Mouse (Mus musculus): ENCODE results near the gene Calb2. TPM values are rescaled to one million over a fixed set of nuclear protein-coding genes. Genes with fewer than 3 reads are reported as not detected.

Gene Calb2
- total and polyA plus RNA-seq, 2 experiments from 2014 or later = 133 to 286 TPM

DNA sequence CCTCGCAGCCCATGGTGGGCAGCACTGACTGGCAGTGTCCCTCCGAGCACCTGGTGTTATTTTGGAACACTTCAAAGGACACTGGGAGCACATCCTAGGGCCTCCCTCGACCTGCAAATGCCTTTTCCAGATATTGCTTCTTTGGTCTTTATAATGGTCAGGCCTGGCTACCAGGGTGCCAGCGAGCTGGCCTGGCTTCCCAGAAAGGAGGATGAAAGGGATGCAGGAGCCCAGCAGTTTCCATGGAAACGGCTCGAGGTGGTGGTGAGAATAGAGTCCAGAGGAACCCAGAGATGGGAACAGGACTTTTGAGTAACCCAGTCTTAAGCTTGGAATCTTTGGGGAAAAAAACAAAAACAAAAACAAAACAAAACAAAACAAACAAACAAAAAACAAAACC, 4.2 kb upstream of the Calb2 start:
- ATAC-seq (no peak), DNase-seq (peak; percentile 28)
- H3K36me3 ChIP-seq (ENCODE audit: insufficient read depth) = no peaks in the 10 kb centered on the region
- H3K9me3 ChIP-seq (ENCODE audit: low read length) = no peaks in the 10 kb centered on the region
- TF ChIP-seq CTCF (IDR thresholded peaks at IDR 0.05; ENCODE audit: low read depth) = no peak
- H3K9ac ChIP-seq = no peak overlapping the region
- H3K27me3 ChIP-seq (ENCODE audit: insufficient read depth, low read length) = 0 out of 2 replicates have a peak, but pooled peaks cover 4% of the 10 kb centered on the region
- WGBS = 39% methylated on average over 6 of the region's 6 CpGs
- H3K27ac ChIP-seq (ENCODE audit: low read depth, low read length) = no peak overlapping the region
- H3K4me2 ChIP-seq (ENCODE audit: low read depth) = no peak overlapping the region
- no peaks in the 10 kb centered on the region for H3K4me1 ChIP-seq (ENCODE audit: insufficient read depth)
- no peak overlapping the region for H3K4me3 ChIP-seq (ENCODE audit: low read depth, low read length)

DNA sequence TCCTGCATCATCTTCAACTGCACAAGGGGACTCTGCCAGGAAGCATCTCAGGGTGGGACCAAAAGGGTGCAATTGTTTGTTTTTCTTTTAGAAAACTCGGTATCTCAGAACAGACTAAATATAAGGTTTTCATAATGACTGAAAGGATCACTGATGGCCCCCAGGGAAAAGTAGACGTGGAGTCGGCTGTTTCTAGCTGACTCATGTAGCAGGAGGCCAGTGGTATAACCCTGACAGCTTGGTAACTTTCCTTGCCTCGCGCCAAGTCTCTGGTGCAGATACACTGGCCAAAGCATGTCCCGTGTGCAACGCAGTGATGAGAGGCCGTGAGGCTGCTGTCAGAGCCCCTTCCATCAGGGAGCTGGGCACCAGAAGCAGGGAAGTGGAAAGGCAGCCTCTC, 1.7 kb downstream of the Calb2 start:
- H3K27me3 ChIP-seq (ENCODE audit: insufficient read depth, low read length) = 0 out of 2 replicates have a peak, but pooled peaks cover 4% of the 10 kb centered on the region
- no peak for TF ChIP-seq CTCF (IDR thresholded peaks at IDR 0.05; ENCODE audit: low read depth)
- no peaks in the 10 kb centered on the region for H3K4me1 ChIP-seq (ENCODE audit: insufficient read depth)
- no peaks in the 10 kb centered on the region for H3K36me3 ChIP-seq (ENCODE audit: insufficient read depth)
- H3K9ac ChIP-seq = no peak overlapping the region
- no peak overlapping the region for H3K4me3 ChIP-seq (ENCODE audit: low read depth, low read length)
- no peak for ATAC-seq
- 75% methylated on average over 8 of the region's 8 CpGs for WGBS
- no peak for DNase-seq
- no peak overlapping the region for H3K4me2 ChIP-seq (ENCODE audit: low read depth)
- no peak overlapping the region for H3K27ac ChIP-seq (ENCODE audit: low read depth, low read length)
- H3K9me3 ChIP-seq (ENCODE audit: low read length) = no peaks in the 10 kb centered on the region

DNA sequence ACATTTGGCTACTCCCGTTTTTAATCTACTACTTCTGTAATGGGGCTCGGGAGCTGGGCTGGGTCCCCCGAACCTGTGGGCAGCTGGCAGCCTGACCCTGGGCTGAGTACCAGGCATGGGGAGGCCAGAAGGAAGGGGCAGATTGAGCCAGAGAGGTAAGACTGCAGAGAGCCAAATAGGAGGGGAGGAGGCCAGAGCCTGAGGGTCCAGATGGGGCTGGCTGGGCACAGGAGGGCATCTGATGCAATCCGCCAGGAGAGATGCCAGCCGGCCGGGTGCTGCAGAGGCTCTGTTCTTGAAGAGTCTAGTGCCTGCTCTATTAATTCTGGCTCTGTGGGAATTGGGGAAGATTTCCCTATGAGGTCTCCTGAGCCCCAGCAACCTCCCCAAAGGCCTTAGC, 6.0 kb downstream of the Calb2 start:
- H3K27ac ChIP-seq (ENCODE audit: low read depth, low read length) = no peak overlapping the region
- WGBS = 76% methylated on average over 6 of the region's 6 CpGs
- no peak overlapping the region for H3K9ac ChIP-seq
- no peak overlapping the region for H3K4me2 ChIP-seq (ENCODE audit: low read depth)
- no peaks in the 10 kb centered on the region for H3K27me3 ChIP-seq (ENCODE audit: insufficient read depth, low read length)
- no peak overlapping the region for H3K4me3 ChIP-seq (ENCODE audit: low read depth, low read length)
- H3K36me3 ChIP-seq (ENCODE audit: insufficient read depth) = no peaks in the 10 kb centered on the region
- DNase-seq (no peak), ATAC-seq (no peak)
- no peak for TF ChIP-seq CTCF (IDR thresholded peaks at IDR 0.05; ENCODE audit: low read depth)
- no peaks in the 10 kb centered on the region for H3K9me3 ChIP-seq (ENCODE audit: low read length)
- no peaks in the 10 kb centered on the region for H3K4me1 ChIP-seq (ENCODE audit: insufficient read depth)

DNA sequence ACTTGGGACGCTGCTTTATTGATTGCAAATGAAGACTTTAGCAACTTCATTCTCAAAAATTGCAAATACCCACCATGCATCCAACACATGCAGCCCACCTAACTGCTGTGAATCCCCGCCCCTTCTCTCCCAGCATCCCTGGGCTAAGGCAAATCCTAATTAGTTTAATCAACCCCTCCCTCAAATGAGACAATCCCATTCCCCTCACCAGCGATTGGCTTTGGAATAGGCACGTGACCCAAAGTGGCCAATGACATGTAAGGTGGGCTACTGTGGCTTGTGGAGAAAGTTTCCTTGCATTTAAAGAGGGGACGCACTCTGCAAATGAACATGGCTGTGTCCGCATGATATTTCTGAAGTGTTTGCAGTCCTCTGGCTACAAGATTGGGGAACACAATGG, 15.1 kb downstream of the Calb2 start:
- no peaks in the 10 kb centered on the region for H3K36me3 ChIP-seq (ENCODE audit: insufficient read depth)
- H3K27me3 ChIP-seq (ENCODE audit: insufficient read depth, low read length) = no peaks in the 10 kb centered on the region
- no peak overlapping the region for H3K4me3 ChIP-seq (ENCODE audit: low read depth, low read length)
- no peak overlapping the region for H3K9ac ChIP-seq
- DNase-seq (no peak), ATAC-seq (no peak)
- no peak overlapping the region for H3K4me2 ChIP-seq (ENCODE audit: low read depth)
- H3K9me3 ChIP-seq (ENCODE audit: low read length) = no peaks in the 10 kb centered on the region
- no peak overlapping the region for H3K27ac ChIP-seq (ENCODE audit: low read depth, low read length)
- H3K4me1 ChIP-seq (ENCODE audit: insufficient read depth) = no peaks in the 10 kb centered on the region
- no peak for TF ChIP-seq CTCF (IDR thresholded peaks at IDR 0.05; ENCODE audit: low read depth)
- WGBS = 75% methylated on average over 6 of the region's 6 CpGs

DNA sequence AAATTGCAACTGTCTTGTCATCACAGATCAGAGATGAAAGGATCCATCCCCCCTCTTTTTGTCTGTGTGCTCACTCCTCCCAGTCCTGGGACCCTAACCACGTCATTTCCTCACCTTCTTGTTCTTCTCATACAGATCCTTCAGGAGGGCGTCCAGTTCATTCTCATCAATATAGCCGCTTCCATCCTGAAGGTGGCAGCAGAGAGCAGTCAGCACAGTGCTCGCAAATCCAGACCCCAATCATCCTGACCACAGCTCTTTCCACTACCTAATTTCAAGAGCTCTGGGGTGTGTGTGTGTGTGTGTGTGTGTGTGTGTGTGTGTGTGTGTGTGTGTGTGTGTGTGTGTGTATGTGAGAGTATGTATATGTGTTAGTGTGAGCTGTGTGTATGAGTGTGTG, 22.5 kb downstream of the Calb2 start:
- TF ChIP-seq CTCF (IDR thresholded peaks at IDR 0.05; ENCODE audit: low read depth) = peak; percentile 94
- Histone ChIP-seq H3K4me1 (ENCODE audit: insufficient read depth) (no peaks in the 10 kb centered on the region), H3K36me3 (ENCODE audit: insufficient read depth) (no peaks in the 10 kb centered on the region), H3K4me2 (ENCODE audit: low read depth) (no peak overlapping the region), H3K27ac (ENCODE audit: low read depth, low read length) (no peak overlapping the region), H3K27me3 (ENCODE audit: insufficient read depth, low read length) (no peaks in the 10 kb centered on the region), H3K4me3 (ENCODE audit: low read depth, low read length) (no peak overlapping the region), H3K9ac (no peak overlapping the region), H3K9me3 (ENCODE audit: low read length) (no peaks in the 10 kb centered on the region)
- under 1% methylated on average over 4 of the region's 4 CpGs for WGBS
- DNase-seq (peak; percentile 80), ATAC-seq (peak; percentile 73; the same call in 1 of the 2 replicates)

DNA sequence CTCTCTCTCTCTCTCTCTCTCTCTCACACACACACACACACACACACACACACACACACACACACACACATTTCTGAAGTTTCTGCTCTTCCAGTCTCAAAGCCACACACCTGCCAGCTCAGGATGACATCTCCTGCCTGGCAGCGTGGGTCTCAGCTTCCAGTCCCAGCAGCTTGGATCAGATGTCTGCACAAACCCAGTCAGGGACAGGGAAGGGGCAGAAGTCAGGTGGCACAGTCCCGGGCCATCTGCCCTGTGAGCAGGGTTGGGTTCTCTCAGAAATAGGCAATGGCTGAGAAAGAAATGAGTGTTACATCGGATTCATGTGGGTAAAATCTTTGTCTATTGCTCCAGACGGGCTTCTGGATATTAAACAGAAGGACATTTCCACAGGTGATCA, 27.2 kb downstream of the Calb2 start:
- H3K36me3 ChIP-seq (ENCODE audit: insufficient read depth) = no peaks in the 10 kb centered on the region
- no peaks in the 10 kb centered on the region for H3K27me3 ChIP-seq (ENCODE audit: insufficient read depth, low read length)
- H3K9ac ChIP-seq = no peak overlapping the region
- no peak overlapping the region for H3K4me3 ChIP-seq (ENCODE audit: low read depth, low read length)
- no peak overlapping the region for H3K27ac ChIP-seq (ENCODE audit: low read depth, low read length)
- ATAC-seq (no peak), DNase-seq (no peak)
- no peak for TF ChIP-seq CTCF (IDR thresholded peaks at IDR 0.05; ENCODE audit: low read depth)
- no peaks in the 10 kb centered on the region for H3K4me1 ChIP-seq (ENCODE audit: insufficient read depth)
- no peaks in the 10 kb centered on the region for H3K9me3 ChIP-seq (ENCODE audit: low read length)
- H3K4me2 ChIP-seq (ENCODE audit: low read depth) = no peak overlapping the region
- WGBS = 66% methylated on average over 4 of the region's 4 CpGs

DNA sequence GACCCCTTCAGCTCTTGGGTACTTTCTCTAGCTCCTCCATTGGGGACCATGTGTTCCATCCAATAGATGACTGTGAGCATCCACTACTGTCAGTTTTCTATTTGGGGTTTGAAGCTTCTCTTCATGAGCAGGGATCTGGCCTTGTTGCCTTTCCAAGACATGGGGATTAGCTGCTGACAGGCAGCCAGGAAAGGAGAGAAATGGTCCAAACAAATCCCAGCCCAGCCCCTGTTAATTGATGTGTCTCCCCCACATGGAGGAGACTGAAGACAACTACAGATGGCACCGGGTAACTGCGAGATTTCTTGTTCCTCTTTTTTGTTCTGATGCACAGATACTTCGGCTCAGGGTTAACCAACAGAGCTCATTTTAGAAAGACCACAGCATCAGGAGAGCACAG, 27.9 kb downstream of the Calb2 start:
- Histone ChIP-seq H3K9me3 (ENCODE audit: low read length) (no peaks in the 10 kb centered on the region), H3K9ac (no peak overlapping the region), H3K4me3 (ENCODE audit: low read depth, low read length) (no peak overlapping the region), H3K27me3 (ENCODE audit: insufficient read depth, low read length) (no peaks in the 10 kb centered on the region), H3K4me1 (ENCODE audit: insufficient read depth) (no peaks in the 10 kb centered on the region), H3K36me3 (ENCODE audit: insufficient read depth) (no peaks in the 10 kb centered on the region), H3K4me2 (ENCODE audit: low read depth) (no peak overlapping the region), H3K27ac (ENCODE audit: low read depth, low read length) (no peak overlapping the region)
- WGBS = 60% methylated on average over 3 of the region's 3 CpGs
- TF ChIP-seq CTCF (IDR thresholded peaks at IDR 0.05; ENCODE audit: low read depth) = no peak
- DNase-seq (no peak), ATAC-seq (no peak)

DNA sequence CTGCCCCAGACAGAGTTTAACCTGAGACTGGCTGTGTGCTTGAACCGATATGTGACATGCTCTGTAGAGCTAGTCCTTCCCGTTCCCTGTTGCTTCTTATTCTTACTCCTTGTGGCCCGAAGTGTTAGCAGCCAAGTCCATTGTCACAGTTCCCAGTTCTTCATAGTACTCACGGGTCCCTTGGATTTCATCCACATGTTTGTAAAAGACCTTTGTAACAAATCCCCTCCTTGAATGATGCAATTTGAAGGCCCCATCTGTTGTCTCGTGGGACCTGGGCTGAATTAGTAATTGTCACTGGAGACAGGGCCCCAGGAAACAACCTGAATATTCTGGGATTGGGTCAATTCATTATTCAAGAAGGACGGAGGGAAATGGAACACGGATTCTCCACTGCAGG, 32.5 kb downstream of the Calb2 start:
- Histone ChIP-seq H3K27ac (ENCODE audit: low read depth, low read length) (no peak overlapping the region), H3K9me3 (ENCODE audit: low read length) (no peaks in the 10 kb centered on the region), H3K27me3 (ENCODE audit: insufficient read depth, low read length) (no peaks in the 10 kb centered on the region), H3K9ac (no peak overlapping the region), H3K4me2 (ENCODE audit: low read depth) (no peak overlapping the region), H3K4me3 (ENCODE audit: low read depth, low read length) (no peak overlapping the region), H3K4me1 (ENCODE audit: insufficient read depth) (no peaks in the 10 kb centered on the region), H3K36me3 (ENCODE audit: insufficient read depth) (no peaks in the 10 kb centered on the region)
- TF ChIP-seq CTCF (IDR thresholded peaks at IDR 0.05; ENCODE audit: low read depth) = no peak
- WGBS = 36% methylated on average over 7 of the region's 7 CpGs
- no peak for DNase-seq
- no peak for ATAC-seq

Data from forebrain, postnatal 0 days (tissue).